Mouse (Mus musculus) stomach, postnatal 0 days (tissue): ENCODE results near the gene Spi1. TPM values are rescaled to one million over a fixed set of nuclear protein-coding genes. Genes with fewer than 3 reads are reported as not detected.

ENCODE experiments used
- ATAC-seq: fragments of 200-750 bp; cut with Nextera tagmentation; 2 replicates; pipeline ENCODE4 v1.8.0; 2017; ENCODE audit not compliant: low FRiP score, low TSS enrichment
- DNase-seq: peaks from one replicate; pipeline ENCODE4 v3.0.0-alpha.2; 2016; ENCODE audit warnings: low spot score
- H3K27ac ChIP-seq: fragments of 300-500 bp; sonication (generic); replicated peaks from 2 replicates; pipeline ENCODE4 v1.5.1; 2014; ENCODE audit warnings: mild to moderate bottlenecking, control low read depth
- H3K27me3 ChIP-seq: fragments of 300-500 bp; sonication (generic); 2 replicates; pipeline ENCODE4 v1.6.1; 2014; ENCODE audit warnings: low read length; ENCODE audit not compliant: control insufficient read depth, insufficient read depth
- H3K36me3 ChIP-seq: fragments of 300-500 bp; sonication (generic); 2 replicates; pipeline ENCODE4 v1.6.1; 2014; ENCODE audit warnings: low read length, mixed read lengths; ENCODE audit not compliant: control insufficient read depth, insufficient read depth
- H3K4me1 ChIP-seq: fragments of 300-500 bp; sonication (generic); replicated peaks from 2 replicates; pipeline ENCODE4 v1.6.1; 2014; ENCODE audit warnings: antibody characterized with exemption; ENCODE audit not compliant: control insufficient read depth, insufficient read depth
- H3K4me2 ChIP-seq: fragments of 300-500 bp; sonication (generic); replicated peaks from 2 replicates; pipeline ENCODE4 v1.6.1; 2014; ENCODE audit warnings: low read depth, mild to moderate bottlenecking, control low read depth, moderate library complexity
- H3K4me3 ChIP-seq: fragments of 300-500 bp; sonication (generic); 2 replicates; pipeline ENCODE4 v1.5.1; 2014; ENCODE audit warnings: low read depth, low read length, control low read depth
- H3K9ac ChIP-seq: fragments of 300-500 bp; sonication (generic); 2 replicates; pipeline ENCODE4 v1.6.1; 2014; ENCODE audit warnings: mild to moderate bottlenecking, low read length, control low read depth, mixed read lengths
- H3K9me3 ChIP-seq: fragments of 300-500 bp; sonication (generic); 2 replicates; pipeline ENCODE4 v1.6.1; 2016; ENCODE audit warnings: low read length; ENCODE audit not compliant: control insufficient read depth
- CTCF ChIP-seq: IDR thresholded peaks from 2 replicates; pipeline ENCODE4 v1.5.1; 2016; ENCODE audit warnings: antibody characterized with exemption, low read depth, mild to moderate bottlenecking, moderate library complexity
- EP300 ChIP-seq: optimal IDR thresholded peaks from 2 replicates; pipeline ENCODE3; 2016; ENCODE audit warnings: antibody characterized with exemption
- WGBS: fragments of 180-500 bp; shearing (Covaris S2); extraction: QIAGEN DNeasy Blood & Tissue Kit; methylation state at CpG from one replicate; pipeline ENCODE4 v1.1.7; 2014; 5-methylcytosine and 5-hydroxymethylcytosine counted together
- polyA plus RNA-seq: library from polyadenylated mRNA; unstranded; fragments of >200 nt; fragmentation: Nextera tagmentation; extraction: Ambion mirVana; gene quantifications from 2 replicates; pipeline ENCODE4 v1.2.1, GENCODE M21; 2015

Spi1 gene
- polyA plus RNA-seq, 1 experiment from 2014 or later, result 7.0 TPM

DNA sequence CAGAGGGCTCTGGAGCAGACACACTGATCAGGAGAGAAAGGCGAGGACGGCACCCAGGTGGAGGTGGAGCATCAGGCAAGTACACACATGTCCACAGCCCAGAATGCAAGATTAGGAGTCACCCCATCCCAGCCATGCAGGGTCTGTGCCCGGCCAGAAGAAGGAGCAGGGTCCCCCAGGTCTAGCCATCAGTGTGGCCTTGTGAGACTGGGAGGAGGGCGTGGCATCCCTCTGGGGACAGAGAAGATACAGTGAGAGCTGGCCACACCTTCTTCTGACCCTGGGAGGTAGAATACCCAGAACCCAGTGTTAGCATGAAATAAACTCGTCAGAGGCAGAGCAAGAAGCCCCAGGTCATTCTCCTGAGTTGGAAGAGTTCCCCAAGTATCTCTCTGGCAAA, 57.1 kb downstream of the Spi1 start:
- Histone ChIP-seq H3K27me3 (no peaks in the 10 kb centered on the region), H3K27ac (no peak overlapping the region), H3K4me2 (no peak overlapping the region), H3K4me1 (no peaks in the 10 kb centered on the region), H3K9ac (no peak overlapping the region), H3K4me3 (no peak overlapping the region), H3K36me3 (peaks cover 7% of the 10 kb centered on the region; the same call in 1 of the 2 replicates), H3K9me3 (no peaks in the 10 kb centered on the region)
- TF ChIP-seq CTCF (no peak), EP300 (no peak)
- whole genome bisulfite sequencing, result 53% methylated on average over 5 of the region's 5 CpGs
- ATAC-seq, result no peak
- DNase-seq, result no peak

DNA sequence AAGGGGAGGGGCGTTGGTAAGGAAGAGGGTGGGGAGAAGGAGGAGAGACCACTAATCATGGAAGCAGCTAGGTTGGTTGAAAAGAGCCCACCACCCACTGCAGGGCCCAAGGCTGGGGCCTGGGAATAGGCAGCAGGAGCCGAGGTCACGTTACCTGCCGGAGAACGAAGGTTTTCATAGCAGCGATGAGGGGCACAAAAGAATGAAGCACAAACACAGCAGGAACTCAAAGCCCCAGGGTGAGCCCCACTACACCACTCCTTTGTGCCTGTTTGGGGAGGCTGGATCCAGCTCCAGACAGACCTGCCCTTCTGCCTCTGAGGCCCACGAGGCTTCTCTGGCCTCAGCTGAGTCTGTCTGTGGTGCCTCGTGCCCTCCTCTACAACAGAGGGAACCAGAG, 57.6 kb downstream of the Spi1 start:
- DNase-seq, result no peak
- Histone ChIP-seq H3K4me2 (no peak overlapping the region), H3K4me1 (no peaks in the 10 kb centered on the region), H3K27me3 (no peaks in the 10 kb centered on the region), H3K9ac (no peak overlapping the region), H3K36me3 (peaks cover 7% of the 10 kb centered on the region; the same call in 1 of the 2 replicates), H3K9me3 (no peaks in the 10 kb centered on the region), H3K4me3 (no peak overlapping the region), H3K27ac (no peak overlapping the region)
- no peak for ATAC-seq
- TF ChIP-seq EP300 (no peak), CTCF (no peak)
- whole genome bisulfite sequencing, result 73% methylated on average over 8 of the region's 8 CpGs

DNA sequence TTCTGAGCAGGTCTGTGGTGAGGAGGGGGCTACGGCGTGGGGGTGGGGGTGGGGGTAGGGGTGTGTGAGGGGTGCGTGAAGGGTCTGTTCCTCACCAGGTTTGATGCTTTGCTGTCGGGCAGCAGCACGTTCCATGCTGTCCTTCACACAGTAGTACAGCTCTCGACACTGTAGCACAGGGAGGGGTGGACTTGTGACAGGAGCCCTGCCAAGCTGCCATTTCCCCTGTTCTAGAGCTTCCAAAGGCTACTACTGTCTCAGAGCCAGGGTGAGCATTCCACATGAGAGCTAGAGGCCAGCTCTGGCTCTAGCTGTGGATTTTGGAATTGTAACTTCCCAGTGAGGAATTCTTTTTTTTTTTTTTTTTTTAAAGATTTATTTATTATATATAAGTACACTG, 60.7 kb downstream of the Spi1 start:
- Histone ChIP-seq H3K4me1 (no peaks in the 10 kb centered on the region), H3K27ac (no peak overlapping the region), H3K4me3 (no peak overlapping the region), H3K9ac (no peak overlapping the region), H3K36me3 (peaks cover 6% of the 10 kb centered on the region; the same call in 1 of the 2 replicates), H3K9me3 (no peaks in the 10 kb centered on the region), H3K4me2 (no peak overlapping the region), H3K27me3 (no peaks in the 10 kb centered on the region)
- TF ChIP-seq EP300 (no peak), CTCF (0 out of 2 replicates have a peak, but pooled peaks have one; percentile 2)
- DNase-seq (no peak), ATAC-seq (no peak)
- WGBS, result 87% methylated on average over 6 of the region's 6 CpGs

DNA sequence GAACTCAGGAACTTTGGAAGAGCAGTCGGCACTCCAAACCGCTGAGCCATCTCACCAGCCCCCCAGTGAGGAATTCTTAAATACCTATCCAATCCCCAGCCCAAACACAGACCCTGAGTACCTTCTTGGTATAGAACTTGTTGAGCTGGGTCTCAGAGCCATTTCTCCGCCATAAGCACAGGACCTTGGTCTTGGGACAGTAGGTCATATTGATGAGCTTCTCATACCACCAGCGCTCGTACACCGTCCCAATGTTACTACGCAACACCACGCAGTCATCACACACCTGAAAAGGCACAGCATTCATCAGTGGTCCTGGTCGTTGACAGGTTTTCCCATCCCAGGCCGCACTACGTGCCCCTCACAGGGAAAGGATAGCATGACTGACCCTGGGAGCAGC, 61.2 kb downstream of the Spi1 start:
- Histone ChIP-seq H3K27ac (no peak overlapping the region), H3K4me1 (no peaks in the 10 kb centered on the region), H3K27me3 (no peaks in the 10 kb centered on the region), H3K36me3 (peaks cover 4% of the 10 kb centered on the region; the same call in 1 of the 2 replicates), H3K9me3 (no peaks in the 10 kb centered on the region), H3K9ac (no peak overlapping the region), H3K4me3 (no peak overlapping the region), H3K4me2 (no peak overlapping the region)
- DNase-seq (no peak), ATAC-seq (no peak)
- TF ChIP-seq EP300 (no peak), CTCF (no peak)
- WGBS, result 91% methylated on average over 11 of the region's 11 CpGs

- TF ChIP-seq CTCF (no peak), EP300 (no peak)
- no peak overlapping the region for H3K9ac ChIP-seq
- peaks cover 4% of the 10 kb centered on the region for H3K36me3 ChIP-seq
Observed at GRCm38 (mm10) chr2:91148101-91148500, 65.9 kb downstream of the Spi1 start.

DNA sequence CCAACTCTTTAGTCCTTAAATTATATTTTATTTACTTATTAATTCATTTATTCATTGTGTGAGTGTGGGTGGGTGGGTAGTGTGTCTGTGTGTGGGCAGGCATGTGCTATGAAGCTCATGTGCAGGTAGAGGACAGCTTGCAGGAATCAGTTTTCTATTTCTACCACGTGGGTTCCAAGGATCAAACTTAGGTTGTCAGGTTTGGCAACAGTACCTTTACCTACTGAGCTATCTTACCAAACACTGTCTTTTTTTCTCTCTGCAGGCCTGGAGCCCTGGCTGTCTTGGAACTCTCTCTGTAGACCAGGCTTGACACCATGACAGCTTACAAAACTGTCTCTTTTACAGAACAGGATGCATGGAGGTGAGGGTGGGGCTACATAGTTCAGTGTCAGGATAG, 69.1 kb downstream of the Spi1 start:
- Histone ChIP-seq H3K4me1 (no peaks in the 10 kb centered on the region), H3K4me2 (no peak overlapping the region), H3K27me3 (no peaks in the 10 kb centered on the region), H3K4me3 (no peak overlapping the region), H3K36me3 (peaks cover 4% of the 10 kb centered on the region), H3K9me3 (no peaks in the 10 kb centered on the region), H3K27ac (no peak overlapping the region), H3K9ac (no peak overlapping the region)
- TF ChIP-seq EP300 (no peak), CTCF (no peak)
- no peak for ATAC-seq
- 74% methylated on average over 1 of the region's 1 CpGs for WGBS
- no peak for DNase-seq

More at GRCm38 (mm10) chr2:91148101-91148500, 65.9 kb downstream of the Spi1 start:
- H3K4me3 ChIP-seq, result no peak overlapping the region
- ATAC-seq (no peak), DNase-seq (no peak)
- no peak overlapping the region for H3K4me2 ChIP-seq
- H3K27ac ChIP-seq, result no peak overlapping the region
- H3K9me3 ChIP-seq, result no peaks in the 10 kb centered on the region
- H3K27me3 ChIP-seq, result no peaks in the 10 kb centered on the region
- H3K4me1 ChIP-seq, result no peaks in the 10 kb centered on the region
